Mouse (Mus musculus) adrenal gland, adult 18-20 months (tissue): ENCODE data around the gene N4bp2l2. TPM values are rescaled to one million over a fixed set of nuclear protein-coding genes. Genes with fewer than 3 reads are reported as not detected.
"Not testable (repeated sequence)": the region's sequence is repeated elsewhere in the genome, so short reads cannot be mapped to it uniquely, and the experiment has no call there.

ENCODE experiments used
- DNase-seq, 2 experiments: peaks; one replicate each; pipeline ENCODE4 v3.0.0; 2021 to 2022; ENCODE audit warnings: low spot score in 2 of 2
- total RNA-seq, 2 experiments: library from RNA; stranded (reverse); gene quantifications; 1 replicate in 1 of 2; 2 replicates in 1 of 2; pipeline ENCODE4 v1.2.3; 2021

N4bp2l2 gene
- total RNA-seq, 2 experiments from 2014 or later, result 69.6 to 88.7 TPM

DNA sequence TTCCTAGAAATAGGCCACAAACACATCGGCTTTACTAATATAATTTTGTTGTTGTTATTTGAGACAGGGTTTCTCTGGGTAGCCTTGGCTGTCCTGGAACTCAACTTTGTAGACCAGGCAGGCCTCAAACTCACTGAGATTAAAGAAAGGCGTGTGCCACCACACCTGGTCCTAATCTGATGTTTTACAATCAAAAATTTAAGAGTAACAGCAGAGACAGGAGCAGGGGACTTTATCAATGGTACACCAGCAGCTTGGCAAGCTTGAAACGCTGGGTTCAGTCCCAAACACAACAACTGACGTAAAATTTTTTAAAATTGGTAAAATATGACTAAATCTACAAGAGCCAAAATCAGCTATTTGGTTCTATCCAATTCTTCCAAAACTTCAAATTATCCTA lies 21.1 kb downstream of the N4bp2l2 start:
- DNase-seq, result no peak

DNA sequence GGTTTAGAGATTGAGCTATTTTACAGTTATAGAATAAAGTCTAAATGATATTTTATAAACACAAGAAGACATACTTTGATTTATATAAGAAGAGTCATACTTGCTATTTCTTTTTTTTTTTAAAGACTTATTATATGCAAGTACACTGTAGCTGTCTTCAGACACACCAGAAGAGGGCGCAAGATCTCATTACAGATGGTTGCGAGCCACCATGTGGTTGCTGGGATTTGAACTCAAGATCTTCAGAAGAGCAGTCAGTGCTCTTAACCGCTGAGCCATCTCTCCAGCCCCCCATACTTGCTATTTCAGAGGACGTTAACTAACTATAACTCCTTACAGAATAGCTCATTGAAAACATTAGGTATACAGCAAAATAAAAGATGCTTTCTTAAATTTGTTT lies 22.6 kb downstream of the N4bp2l2 start:
- not testable (repeated sequence) for DNase-seq

DNA sequence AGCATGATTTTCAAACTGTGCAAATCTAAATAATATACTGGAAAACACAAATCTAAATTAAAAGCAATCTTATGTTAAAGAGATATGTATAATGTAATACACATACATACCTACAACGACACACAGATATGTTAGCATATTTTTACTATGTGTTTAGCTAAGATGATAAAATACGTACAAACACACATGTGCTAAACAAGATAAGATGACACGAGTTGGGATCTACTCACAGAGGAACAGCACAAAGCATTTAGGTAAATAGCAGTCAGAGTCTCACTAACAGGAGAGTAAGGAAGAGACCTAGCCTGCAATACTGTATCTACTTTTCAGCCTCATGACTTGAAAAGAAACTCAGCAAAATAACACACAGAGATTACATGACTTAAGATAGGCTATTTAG lies 24.5 kb downstream of the N4bp2l2 start:
- DNase-seq, result no peak

DNA sequence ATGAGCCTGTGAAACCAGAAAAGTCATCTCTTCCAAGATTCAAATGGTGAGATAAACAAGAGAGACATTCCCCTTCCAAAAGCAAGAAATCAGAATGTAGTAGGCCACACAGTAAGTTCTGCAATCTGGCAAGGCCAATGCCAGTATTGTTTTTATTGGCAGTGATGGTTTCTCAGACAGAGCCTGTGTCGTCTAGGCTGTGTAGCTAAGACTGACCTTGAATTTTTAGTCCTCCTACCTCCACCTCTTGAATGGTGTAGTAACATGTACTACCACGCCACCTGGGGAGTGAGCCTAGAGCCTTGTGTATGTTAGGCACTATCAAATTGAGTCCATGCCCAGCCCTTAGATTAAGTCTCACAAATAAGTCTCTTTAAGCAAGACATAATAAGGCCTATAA lies 36.3 kb downstream of the N4bp2l2 start:
- no peak for DNase-seq

DNA sequence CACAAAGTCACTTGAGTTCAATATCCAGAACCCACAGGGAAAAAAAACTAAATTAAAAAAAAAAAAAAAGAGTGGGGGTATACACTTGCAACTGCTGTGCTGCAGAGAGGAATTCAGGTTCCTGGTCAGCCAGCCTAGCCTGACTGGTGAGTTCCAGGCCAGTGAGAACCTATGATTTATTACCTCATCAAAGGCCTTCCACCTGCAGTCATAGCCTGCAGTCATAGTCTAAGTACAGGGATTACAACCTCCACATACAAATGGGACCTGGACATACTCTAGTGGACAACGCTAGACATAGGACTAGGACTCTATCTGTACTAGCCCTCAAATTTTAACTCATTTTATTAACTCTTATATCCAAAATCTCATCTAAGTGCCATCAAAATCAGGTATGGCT lies 36.7 kb downstream of the N4bp2l2 start:
- no peak for DNase-seq

DNA sequence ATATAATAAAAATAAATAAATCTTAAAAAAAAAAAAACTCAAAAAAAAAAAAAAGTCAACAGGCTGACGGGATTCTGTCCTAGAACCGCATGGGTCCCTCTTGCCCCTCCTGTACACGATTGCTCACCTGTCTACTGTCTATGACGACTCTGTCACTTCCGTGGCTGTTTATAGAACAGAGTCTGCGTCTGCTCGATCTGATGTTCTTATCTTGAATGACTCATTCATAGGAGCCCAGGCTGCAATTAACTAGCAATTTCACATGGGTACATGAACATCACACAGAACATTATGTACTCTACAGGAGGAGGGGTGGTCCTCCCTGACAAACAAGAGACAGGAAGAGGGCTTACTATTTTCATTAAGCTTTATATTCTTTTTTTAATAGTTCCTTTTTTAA lies 40.5 kb downstream of the N4bp2l2 start:
- no peak for DNase-seq

DNA sequence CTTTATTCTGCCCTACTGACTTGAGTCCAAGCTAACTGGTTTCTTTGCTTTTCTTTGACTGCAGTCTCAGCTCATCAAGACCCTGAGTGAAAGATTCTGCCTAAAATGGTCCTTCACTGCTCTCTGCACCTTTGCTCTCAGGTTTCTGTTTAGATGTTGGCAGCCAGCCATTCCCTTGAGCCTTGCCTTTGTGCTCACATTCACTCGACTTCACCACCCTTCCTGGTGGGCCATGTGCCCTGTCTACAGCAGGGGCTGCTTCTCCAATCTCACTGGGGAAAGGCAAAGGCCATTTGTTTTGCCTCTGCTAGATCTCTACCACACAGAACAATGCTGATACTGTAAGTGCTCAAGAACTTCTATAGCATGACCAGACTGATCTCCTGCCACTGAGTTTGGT lies 43.2 kb downstream of the N4bp2l2 start:
- no peak for DNase-seq

DNA sequence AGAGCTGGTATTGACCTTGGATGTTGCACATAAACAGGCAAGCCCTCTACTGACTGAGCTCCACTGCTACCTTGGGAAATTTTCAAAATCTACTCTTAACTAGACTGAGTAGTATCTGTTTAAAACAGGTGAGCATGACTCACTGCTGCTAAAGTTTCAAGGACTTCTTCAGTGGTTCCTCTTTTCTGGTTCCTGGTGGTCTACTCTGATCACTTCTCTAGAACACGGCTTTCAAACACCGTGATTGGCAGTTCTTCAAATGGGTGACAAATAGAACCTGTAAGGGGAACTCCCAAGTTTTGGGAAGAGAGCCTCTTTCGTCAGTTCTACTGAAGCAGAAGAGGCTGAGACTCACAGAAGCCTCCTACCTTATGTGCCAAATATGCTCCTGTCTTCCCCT lies 44.4 kb downstream of the N4bp2l2 start:
- DNase-seq, result no peak

DNA sequence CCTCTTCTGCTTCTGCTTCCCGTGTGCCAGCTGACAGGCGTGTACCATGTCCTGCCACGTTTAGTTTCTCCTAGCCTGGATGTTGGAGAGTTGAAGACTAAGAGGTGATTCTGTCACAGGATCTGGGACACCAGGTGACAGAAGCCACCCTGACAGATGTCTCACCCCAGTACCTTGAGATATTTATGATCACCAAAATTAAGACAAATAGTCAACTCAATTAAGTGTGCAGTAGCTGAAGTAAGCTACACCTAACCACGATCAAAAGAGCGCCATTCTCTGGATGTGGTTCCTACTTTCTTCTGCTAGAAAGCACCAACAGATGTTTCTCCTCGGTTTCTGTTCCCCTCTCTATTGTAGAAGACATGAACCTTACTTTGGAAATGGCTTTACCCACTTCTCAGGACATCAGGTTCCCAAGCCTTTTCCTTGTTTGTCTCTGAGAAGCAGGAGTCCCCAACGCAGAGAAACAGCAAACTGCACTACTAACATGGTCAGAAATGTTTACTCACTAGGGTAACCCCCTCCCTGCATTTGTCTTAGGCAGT lies 45.3 kb downstream of the N4bp2l2 start:
- DNase-seq, result no peak

DNA sequence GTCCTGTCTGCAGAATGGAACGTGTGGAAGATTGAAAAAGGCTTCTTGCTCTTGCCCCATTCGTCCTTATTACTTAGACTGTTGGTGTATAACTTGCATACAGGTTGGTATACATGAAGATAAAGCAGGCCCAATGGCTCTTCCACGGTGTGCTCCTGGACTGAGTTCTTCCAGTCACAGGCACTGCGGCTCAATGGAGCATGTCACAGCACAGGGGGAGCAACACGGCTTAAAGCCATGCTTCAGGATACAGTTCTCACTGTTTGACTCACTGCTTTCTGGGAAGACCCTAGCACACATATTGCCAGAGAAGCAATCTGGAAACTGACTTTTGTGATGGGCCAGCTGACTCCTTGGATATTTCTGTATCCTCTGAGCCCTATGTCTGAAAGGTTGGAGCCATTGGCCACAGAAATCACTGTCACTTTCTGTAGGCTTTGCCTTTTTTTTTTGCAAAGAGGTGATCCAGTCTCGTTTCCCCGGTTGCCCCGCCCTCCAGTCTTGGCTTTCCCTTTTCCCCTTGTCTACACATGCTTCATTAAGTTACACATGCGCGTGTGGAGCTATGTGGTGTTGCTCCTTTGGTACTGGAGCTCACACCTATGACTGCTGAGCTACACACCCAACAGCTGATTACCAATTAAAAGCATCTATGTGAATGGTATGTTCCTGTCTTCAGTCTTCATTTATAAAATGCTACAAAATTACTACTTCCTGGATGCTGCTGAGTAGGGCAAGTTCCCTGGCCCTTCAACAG lies 47.2 kb downstream of the N4bp2l2 start:
- DNase-seq, result no peak

DNA sequence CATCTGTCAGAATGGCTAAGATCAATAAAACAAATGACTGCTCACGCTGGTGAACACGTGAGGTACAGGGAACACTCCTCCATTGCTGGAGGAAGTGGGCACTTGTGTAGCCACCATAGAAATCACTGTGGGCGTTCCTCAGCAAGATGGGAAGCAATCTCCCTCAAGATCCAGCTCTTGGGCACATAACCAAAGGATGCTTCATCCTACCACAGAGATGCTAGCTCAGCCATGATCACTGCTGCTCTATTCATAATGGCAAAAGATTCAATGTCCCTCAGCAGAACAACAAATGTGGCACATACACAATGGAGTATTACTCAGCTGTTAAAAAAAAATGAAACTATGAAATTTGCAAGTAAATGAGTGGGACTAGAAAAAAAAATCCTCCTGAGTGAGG lies 49.3 kb downstream of the N4bp2l2 start:
- DNase-seq, result no peak

DNA sequence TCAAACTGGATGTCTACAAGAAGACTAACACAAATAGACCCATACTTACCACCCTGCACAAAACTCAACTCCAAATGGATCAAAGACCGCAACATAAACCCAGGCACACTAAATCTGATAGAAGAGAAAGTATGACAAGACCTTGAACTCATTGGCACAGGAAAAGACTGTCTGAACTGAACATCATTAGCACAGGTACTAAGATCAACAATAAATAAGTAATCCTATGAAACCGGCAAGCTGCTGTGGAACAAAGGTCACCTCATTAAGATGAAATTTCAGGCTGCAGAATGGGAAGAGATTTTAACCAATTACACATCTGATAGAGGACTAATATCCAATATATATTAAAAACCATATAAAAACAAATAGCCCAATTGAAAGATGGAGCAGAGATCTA lies 49.8 kb downstream of the N4bp2l2 start:
- DNase-seq, result no peak

DNA sequence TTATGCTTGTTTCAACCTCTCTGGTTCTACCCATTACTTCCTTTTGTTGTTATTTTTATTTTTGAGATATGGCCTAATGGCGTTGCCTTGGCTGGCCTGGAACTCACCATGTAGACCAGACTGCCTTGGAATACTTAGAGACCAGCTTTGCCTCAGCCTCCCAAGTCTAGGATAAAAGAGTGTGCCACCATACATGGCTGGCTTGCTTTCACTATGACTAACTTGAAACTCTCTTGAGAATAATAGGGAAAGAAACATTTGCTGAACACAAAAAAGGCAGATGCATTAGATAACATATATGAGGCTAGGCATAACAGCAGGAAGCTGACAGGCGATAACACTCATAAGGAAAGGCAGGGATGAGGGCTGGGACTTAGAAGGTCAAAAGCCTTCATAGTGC lies 51.9 kb downstream of the N4bp2l2 start:
- no peak for DNase-seq

DNA sequence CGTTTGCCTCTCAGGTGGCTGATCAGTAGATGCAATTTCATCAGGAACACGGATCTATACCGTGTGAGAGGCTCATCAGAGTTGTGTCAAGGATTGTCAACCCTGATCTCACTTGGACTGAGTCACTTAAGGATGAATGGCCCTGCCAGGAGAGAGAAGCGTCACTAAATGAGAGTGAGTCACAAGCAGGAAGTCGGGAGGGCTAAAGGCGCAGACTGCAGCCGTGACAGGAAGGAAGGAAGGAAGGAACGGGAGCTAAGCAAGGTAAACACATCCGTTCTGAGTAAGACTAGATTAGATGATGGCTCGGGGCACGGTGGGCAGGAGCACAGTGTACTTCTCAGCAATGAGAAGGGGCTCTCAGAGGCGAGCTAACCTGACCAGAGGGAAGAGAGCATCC lies 54.3 kb downstream of the N4bp2l2 start:
- peak in 1 of 2 experiments; percentile 22 for DNase-seq

DNA sequence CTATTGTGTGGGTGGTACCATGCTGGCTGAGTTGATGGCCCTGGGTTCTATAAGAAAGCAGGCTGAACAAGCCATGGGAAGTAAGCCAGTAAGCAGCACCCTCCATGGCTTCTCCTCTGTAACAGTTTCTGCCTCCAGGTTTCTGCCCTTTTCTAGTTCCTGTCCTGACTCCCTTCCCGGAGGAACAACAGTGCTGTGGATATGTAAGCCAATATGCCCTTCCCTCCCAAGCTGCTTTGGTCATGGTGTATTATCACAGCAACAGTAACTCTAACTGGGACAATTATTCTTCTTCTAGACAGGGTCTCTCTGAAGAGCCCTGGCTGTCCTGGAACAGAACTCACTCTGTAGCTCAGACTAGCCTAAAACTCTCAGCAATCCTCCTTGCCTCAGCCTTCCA lies 54.8 kb downstream of the N4bp2l2 start:
- DNase-seq, result no peak

DNA sequence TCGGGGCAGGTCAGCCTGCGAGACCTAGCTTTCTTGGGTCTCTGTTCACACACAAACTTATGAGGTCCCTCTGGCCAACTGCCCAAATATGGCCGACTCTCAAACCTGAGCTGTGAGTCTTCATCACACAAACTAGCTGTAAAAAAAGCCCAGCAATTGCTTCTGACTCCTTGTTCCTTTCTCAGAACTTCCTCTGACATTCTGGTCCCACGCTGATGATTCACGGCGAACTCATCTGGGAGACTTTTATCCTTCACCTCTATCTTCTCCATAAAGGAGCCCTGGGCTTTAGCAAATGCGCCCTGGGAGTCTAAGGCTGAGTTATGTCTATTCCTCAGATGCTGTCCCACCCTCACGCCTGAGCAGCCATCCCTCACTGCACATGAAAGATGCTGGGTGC lies 58.4 kb downstream of the N4bp2l2 start:
- no peak for DNase-seq

DNA sequence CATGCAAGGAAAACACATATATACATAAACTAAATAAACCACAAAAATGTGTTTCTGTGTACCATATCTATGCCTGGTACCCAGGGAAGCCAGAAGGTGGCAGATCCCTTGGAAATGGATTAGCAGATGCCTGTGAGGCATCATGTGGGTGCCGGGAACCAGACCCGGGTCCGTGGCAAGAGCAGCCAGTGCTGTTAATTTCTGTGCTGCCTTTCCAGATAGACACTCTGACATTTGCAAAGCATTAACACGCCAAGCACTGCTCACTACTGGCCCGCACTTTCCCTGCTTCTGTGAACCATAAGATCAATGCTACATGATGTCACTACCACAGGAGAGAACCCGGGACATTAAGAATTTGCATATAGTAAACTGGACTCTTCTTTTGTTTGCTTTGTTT lies 59.9 kb downstream of the N4bp2l2 start:
- DNase-seq, result no peak

DNA sequence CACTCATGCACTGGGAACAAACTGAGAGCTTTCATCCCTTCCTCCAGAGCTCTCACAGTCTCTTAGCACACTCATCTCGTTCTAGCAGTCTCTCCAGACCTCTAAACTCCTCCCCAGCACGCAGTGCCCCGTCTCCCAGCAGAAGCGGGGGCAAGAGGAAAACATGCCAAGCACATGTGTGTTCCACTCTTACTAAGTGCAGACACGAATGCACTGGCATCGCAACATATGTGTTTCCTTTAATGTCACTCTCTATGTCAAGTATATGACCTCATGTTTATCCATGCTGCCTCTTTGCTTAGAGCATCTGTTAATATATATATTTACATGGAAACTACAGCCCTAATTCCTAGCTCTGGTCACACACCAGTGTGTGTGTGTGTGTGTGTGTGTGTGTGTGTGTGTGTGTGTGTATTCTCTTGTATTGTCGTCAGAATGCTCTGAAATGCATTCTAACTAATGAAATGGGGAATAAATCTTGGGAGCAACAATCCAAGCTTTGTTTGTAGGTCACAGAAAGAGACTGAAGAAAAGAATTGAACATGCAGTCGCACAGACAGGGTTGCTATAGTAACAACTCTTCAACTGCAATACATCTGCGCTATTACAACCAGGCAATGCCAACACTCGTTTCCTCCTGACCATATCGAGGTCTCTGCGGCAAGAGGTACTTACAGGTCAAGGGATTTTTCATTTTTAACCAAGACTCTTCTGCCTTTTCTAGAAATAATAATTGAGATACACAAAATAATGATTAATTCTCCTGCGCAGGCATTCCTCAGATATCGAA lies 64.3 kb downstream of the N4bp2l2 start:
- no peak for DNase-seq

DNA sequence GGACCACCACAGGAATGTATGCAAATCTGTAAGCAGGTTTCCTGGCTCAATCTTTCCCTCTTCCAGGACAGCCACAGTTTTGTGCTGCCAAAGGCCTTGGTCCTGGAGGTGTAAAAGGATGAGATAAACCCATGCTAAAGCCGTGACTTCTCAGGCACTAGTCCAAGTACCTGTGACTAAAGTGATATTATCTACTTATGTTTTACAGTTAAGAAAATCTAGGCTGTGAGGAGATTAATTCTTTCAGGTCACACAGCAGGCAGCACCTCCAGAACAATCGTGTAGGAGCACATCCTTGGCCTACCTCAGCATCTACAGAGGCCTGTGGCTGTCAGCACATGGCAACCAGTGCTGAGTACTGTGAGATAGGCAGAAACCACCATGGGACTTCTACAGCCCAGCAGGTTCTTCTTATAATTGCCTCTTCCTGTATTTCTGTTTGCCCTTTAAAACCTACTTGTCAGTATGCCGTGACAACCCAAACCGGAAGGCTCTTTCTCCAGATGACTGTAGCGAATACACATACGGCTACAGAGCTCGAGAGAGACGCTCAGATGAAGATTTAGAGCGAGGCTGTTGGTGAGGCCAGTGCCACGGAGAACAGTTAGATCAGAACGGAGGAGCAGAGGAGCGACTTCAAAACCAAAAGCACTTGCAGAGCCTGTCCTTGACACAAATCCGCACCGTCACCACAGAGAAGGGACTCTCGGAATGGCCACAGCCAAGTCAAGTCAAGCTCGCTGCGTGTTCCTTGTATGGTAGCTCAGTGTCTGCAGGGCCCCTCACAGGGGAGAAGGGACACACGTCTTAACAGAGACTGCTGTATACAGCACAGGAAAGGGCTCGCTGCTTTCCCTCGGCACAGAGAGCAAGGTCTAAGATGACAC lies 65.2 kb downstream of the N4bp2l2 start:
- DNase-seq, result peak; percentile 37 to 49

DNA sequence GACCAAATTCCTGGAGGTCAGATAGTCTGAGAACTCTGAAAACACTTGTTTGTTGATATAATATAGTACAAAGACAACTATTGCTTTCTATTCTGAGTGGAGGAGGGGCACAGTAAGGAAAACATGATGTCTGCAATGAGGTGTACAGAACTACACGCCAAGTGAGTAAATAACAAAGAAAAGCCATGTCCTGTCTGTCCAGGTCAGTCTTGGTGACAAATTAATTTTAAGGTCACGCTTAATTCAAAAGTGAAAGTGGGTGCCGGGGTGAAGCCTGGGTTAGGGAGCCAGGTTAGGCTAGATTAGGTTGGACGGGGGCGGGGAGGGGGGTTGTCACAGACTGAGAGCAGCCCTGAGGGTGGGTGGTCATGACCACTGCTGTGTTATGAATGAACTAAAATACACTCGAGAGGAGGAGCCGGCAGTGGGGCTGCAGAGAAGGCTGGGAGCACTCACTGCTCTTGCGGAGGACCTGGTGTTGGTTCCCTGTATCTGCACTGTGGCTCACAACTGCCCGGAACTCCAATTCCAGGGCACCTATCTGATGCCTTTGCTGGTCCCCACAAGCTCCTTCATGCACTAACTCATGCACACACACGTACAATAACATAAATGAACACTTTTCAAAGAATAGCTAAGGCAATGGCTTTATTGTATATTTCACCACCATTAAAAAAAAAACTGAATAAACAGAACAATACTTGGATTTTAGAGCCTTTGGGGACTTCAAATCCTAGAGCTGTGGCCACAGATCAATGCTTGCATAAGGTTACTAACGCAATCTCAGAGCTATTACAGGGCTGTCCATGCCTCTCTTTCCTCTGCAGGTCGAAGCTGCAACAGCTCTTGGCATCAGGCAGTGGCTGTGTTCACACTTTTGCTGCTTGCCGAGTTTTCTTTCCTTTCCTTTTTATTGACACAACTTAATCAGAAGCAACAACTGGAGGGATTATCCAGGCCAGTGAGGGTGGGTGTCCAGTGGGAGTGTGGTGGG lies 66.4 kb downstream of the N4bp2l2 start:
- DNase-seq, result no peak
